Mouse (Mus musculus): ENCODE data around the gene Ndfip2.

DNA sequence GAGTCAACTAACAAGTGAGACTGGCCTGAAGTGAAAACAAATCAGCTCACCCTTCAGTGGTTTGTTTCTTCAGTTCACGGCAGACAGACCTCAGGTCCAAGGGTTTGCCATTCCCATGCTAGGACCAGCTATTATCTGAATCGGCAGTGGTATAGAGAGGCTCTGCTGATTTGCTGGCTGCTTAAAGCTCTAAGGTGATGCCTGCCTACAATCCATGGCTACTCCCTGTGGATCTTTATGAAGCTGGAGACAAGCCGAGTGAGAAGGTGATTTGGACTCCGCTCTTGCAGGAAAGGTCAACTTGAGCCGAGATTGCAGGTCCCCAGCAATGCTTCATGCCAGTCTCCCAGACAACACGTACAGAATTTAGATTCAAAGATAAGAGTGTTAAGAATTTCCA, 8.7 kb downstream of the Ndfip2 start:
- no peak for TF ChIP-seq CTCF (IDR thresholded peaks at IDR 0.05; ENCODE audit: low read depth)
- TF ChIP-seq EP300 (IDR thresholded peaks at IDR 0.05; ENCODE audit: low read depth): no peak

Measured in heart, postnatal 0 days (tissue).